Mouse (Mus musculus) kidney, adult 18-20 months (tissue): ENCODE results near the gene Rnf144a.

ENCODE experiments used
- DNase-seq: peaks from one replicate; pipeline ENCODE4 v3.0.0; 2021

Gene Rnf144a

GRCm38 (mm10) chr12:26408707-26409106 lies 6.3 kb downstream of the Rnf144a start:
- no peak for DNase-seq

- DNase-seq = no peak
Measured at GRCm38 (mm10) chr12:26404781-26405702, 10.0 kb downstream of the Rnf144a start.

- DNase-seq = peak; percentile 57
Measured at GRCm38 (mm10) chr12:26403372-26404125, 11.5 kb downstream of the Rnf144a start.

- no peak for DNase-seq
Measured at GRCm38 (mm10) chr12:26401696-26402470, 13.2 kb downstream of the Rnf144a start.

GRCm38 (mm10) chr12:26401254-26401653 lies 13.8 kb downstream of the Rnf144a start:
- no peak for DNase-seq

GRCm38 (mm10) chr12:26400762-26401161 lies 14.3 kb downstream of the Rnf144a start:
- no peak for DNase-seq

GRCm38 (mm10) chr12:26399391-26399790 lies 15.7 kb downstream of the Rnf144a start:
- DNase-seq = no peak

- no peak for DNase-seq
Measured at GRCm38 (mm10) chr12:26398597-26398996, 16.5 kb downstream of the Rnf144a start.

GRCm38 (mm10) chr12:26394485-26395470 lies 20.3 kb downstream of the Rnf144a start:
- no peak for DNase-seq

- DNase-seq = no peak
Measured at GRCm38 (mm10) chr12:26393291-26393690, 21.8 kb downstream of the Rnf144a start.

GRCm38 (mm10) chr12:26391162-26391561 lies 23.9 kb downstream of the Rnf144a start:
- no peak for DNase-seq

GRCm38 (mm10) chr12:26387523-26387922 lies 27.5 kb downstream of the Rnf144a start:
- DNase-seq = no peak

GRCm38 (mm10) chr12:26386947-26387346 lies 28.1 kb downstream of the Rnf144a start:
- no peak for DNase-seq

GRCm38 (mm10) chr12:26386189-26386588 lies 28.9 kb downstream of the Rnf144a start:
- DNase-seq = no peak

GRCm38 (mm10) chr12:26385735-26386134 lies 29.3 kb downstream of the Rnf144a start:
- DNase-seq = no peak

GRCm38 (mm10) chr12:26381730-26382129 lies 33.3 kb downstream of the Rnf144a start:
- no peak for DNase-seq

- DNase-seq = no peak
Measured at GRCm38 (mm10) chr12:26379797-26380196, 35.3 kb downstream of the Rnf144a start.

GRCm38 (mm10) chr12:26377691-26378090 lies 37.4 kb downstream of the Rnf144a start:
- DNase-seq = no peak

GRCm38 (mm10) chr12:26376541-26377323 lies 38.3 kb downstream of the Rnf144a start:
- no peak for DNase-seq

GRCm38 (mm10) chr12:26373721-26374120 lies 41.3 kb downstream of the Rnf144a start:
- DNase-seq = no peak

- no peak for DNase-seq
Measured at GRCm38 (mm10) chr12:26370004-26370403, 45.0 kb downstream of the Rnf144a start.
